Mouse (Mus musculus): ENCODE results near the gene Ccdc137. TPM values are rescaled to one million over a fixed set of nuclear protein-coding genes. Genes with fewer than 3 reads are reported as not detected.
A peak's percentile ranks its signal among the peaks of the same experiment; 100 is the strongest.
"Not testable (repeated sequence)": the region's sequence is repeated elsewhere in the genome, so short reads cannot be mapped to it uniquely, and the experiment has no call there.

Gene Ccdc137
- 17.9 to 37.4 TPM (median 25.2 TPM) in 3 replicates for total RNA-seq (2017)

DNA sequence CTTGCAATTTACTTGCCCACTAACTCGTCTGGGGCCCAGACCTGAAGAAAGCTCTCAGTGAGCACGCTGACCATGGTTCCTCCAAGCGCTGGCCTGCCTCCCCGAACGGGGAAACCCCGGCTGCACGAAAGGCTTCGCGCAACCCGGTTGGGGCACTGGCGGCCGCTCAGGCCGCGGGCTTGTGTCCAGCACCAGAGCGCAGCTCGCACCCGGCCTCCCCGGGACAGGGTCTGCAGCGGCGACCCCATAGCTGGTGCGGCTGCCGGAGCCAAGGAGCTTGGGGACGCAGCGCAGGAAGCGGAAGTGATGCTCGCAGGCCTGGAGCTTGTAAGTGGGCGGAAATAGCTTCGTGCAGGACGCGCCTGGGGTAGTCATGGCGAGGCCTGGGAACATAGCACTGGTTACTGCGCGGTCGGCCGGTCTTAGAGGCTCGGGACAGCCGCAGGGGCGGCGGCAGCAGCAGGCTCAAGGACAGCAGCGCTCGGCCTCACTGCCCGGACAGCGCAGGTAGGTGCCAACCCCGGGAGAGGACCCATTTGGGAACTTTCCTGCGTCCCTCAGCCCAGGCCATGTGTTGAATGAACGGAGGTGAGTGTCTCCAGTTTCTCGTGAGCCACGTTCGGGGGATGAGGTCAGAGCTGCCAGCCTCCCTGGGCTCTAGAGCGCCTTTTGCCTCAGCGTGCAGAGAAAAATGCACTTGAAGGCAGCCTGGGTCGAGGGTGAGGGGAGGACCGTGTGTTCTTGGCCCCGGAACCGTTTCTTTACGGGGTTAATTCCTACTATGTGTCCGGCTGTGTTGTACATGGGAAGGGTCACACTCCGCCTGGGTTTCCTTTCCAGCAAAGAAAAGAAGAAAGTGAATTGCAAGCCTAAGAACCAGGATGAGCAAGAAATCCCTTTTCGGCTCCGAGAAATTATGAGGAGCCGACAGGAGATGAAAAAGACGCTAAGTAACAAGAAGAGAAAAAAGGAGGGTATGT lies at the start of gene Ccdc137, which contains the start of gene Oxld1:
Gene Ccdc137, plus strand, starts transcription at position 344 of the 980 bp plus-strand sequence.
Gene Oxld1, minus strand, starts transcription at position 297 of the 980 bp plus-strand sequence.
- ATAC-seq (replicated peaks; ENCODE audit: insufficient number of reproducible peaks, low FRiP score, low TSS enrichment, poor library complexity, severe bottlenecking), result peak; percentile 93

DNA sequence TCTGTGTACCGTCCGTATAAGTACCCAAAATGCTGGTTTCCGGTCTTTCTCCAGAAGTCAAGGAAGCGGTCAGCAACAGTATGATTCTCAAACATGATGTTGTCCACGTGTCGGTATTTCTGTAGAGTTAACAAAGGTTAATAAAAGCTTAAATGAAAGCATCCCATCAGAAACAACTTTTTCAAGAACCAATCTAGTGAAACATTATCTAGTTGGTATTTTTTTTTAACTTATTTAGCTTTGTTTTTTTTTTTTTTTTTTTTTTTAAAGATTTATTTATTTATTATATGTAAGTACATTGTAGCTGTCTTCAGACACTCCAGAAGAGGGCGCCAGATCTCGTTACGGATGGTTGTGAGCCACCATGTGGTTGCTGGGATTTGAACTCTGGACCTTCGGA lies 44.3 kb upstream of the Ccdc137 start:
- ATAC-seq (replicated peaks; ENCODE audit: insufficient number of reproducible peaks, low FRiP score, low TSS enrichment, poor library complexity, severe bottlenecking), result not testable (repeated sequence)

DNA sequence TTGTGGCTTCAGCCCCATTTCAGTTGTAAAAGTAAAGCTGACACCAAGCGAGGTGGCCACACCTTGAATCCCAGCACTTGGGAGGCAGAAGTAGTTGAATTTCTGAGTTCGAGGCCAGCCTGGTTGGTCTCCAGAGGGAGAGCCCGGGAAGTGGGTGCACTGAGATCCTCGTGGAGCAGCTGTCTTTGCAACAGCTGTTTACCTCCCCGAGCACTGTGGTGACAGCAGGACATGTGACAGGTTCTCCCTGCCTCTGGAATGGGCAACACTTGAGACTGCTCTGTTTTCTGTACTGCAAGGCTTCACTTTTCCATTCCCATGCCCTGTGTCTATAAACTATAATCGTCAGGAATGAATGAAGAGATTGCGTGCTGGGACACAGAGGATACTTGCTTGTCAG lies 40.1 kb upstream of the Ccdc137 start:
- no peak for ATAC-seq (replicated peaks; ENCODE audit: insufficient number of reproducible peaks, low FRiP score, low TSS enrichment, poor library complexity, severe bottlenecking)

DNA sequence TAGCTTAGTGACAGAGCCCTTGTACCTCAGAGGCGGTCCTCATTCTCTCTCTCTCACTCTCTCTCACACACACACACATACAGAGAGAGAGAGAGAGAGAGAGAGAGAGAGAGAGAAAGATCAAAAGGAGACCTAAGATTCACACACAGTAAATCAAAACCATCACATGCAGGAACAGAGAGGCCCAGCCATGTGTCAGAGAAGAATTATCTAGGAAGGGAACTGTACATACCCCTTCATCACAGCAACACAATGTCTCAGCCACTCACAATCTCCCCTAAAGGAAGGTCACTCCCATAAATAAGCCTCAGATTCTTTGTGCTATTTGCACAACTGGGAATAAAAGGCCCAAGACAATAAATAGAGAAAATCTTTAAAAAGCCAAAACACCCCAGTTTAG lies 39.3 kb upstream of the Ccdc137 start:
- no peak for ATAC-seq (replicated peaks; ENCODE audit: insufficient number of reproducible peaks, low FRiP score, low TSS enrichment, poor library complexity, severe bottlenecking)

DNA sequence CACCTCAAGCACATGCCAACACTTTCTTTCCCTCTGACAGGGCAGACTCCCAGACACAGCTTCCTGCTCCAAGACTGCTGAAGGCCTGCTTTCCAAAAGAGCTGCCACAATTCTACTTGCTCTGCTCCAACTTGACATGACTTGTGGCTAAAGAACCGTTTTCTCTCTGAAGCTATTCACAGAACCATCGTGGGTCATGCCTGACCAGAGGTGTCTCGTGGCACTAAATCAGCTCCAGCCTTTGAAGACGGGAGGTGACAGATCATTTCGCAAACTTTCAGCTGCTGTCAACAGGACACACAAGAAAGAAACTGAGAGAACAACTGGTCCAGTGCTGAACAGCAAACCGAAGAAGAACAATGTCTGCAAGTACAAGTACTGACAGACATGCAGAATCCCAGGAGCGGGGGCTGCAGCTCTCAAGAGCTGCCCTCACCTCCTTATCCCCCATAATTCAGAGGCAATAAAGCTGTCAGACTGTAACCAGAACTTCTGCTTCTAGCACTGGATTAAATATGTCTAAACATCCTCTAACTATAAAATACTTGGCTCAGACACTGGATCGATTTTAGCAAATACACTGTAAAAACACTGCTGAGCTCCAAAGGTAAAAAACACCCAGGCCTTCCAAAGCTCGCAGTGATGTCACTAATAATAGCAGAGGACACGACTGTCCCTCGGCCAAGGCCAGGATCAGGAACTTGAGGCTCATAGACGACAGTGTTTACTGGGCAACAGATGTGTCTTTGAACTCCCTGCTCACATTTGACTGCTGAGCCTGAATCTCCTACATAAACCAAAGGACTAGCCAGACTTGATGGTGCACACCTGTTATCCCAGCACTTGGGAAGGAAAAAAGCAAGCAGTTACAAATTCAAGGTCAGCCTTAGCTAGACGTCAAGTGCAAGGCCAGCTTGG lies 35.0 kb upstream of the Ccdc137 start:
- ATAC-seq (replicated peaks; ENCODE audit: insufficient number of reproducible peaks, low FRiP score, low TSS enrichment, poor library complexity, severe bottlenecking), result no peak

DNA sequence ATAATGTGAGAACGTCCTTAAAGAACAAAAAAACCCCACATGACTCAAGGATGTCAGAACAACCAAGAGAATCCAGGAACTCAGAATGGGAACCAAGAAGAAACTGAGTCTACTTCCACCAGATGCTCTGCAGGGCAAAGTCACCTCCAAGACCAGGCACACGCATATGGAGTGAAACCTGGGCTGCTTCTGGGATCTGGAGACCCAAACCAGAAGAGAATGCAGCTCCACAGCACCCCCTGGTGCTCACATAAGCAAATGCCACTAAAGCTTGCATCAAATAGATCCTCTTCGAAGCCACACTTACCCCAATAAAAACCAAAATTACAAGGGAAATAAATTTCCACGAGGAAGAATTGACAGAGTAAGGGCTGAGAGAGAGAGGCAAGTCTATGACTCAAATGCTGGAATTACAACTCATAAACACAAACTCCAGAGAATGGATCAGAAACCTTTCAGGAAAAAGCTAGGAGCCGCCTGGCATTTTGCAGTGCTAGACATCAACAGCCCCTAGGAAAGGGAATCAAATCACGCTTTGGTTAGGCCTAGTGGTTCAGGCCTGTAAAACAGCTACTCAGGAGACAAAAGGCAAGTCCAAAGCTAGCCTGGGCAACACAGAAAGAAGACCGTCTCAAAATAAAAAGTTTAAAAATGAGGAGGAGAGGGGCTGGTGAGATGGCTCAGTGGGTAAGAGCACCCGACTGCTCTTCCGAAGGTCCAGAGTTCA lies 34.2 kb upstream of the Ccdc137 start:
- no peak for ATAC-seq (replicated peaks; ENCODE audit: insufficient number of reproducible peaks, low FRiP score, low TSS enrichment, poor library complexity, severe bottlenecking)

DNA sequence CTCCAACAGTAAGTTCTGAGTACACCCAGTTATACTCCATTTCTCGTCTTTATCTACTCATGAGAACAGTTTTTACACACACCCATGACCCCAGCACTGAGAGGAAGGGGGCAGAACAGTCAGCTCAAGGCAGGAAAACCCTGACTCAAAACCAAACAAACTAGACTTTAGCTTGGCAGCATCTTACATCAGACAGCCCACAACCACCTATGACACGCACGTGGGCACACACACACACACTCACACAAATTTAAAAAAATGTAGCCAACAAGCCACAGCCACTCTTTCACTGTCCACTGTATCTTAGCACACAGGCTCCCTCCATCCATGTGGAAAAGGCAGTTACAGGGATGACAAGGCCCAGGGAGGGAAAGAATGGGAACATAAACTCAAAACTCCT lies 31.2 kb upstream of the Ccdc137 start:
- ATAC-seq (replicated peaks; ENCODE audit: insufficient number of reproducible peaks, low FRiP score, low TSS enrichment, poor library complexity, severe bottlenecking), result no peak

DNA sequence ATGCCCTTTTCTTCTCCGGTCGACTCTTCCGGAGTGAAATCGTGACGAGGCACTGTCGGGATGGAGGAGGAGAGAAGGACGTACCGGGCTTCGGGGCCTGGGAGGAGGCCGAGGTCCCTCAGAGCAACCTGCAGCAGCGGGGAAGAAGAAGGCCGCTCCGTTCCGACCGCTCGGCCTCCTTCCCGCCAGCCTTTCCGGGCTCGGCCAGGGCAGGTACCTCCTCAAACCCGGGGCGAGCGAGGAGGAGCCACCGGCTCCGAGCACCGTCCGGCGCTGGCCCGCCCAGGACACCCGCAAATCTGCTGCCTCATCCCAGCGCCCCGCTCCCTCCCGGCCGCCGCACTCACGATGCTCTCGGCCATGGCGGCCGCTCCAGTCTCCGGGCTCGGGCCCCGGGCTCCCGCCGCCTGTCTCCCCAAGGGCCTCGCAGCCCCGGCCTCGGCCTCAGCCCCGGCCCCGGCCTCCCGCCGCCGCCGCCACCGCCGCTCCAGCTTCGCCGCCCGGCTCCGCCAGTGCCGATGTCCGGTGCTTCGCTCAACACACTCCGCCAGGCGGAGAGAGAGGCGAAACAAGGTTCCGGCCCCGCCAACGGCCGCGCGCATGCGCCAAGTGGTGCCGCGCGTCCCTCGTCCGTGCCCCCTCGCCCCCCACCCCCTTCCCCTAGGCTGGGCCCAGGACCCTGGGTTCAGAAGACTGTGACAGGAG lies 20.6 kb upstream of the Ccdc137 start, which contains the start of gene Nploc4:
Gene Nploc4, minus strand, starts transcription at position 557 of the 705 bp plus-strand sequence.
- ATAC-seq (replicated peaks; ENCODE audit: insufficient number of reproducible peaks, low FRiP score, low TSS enrichment, poor library complexity, severe bottlenecking), result peak; percentile 77

DNA sequence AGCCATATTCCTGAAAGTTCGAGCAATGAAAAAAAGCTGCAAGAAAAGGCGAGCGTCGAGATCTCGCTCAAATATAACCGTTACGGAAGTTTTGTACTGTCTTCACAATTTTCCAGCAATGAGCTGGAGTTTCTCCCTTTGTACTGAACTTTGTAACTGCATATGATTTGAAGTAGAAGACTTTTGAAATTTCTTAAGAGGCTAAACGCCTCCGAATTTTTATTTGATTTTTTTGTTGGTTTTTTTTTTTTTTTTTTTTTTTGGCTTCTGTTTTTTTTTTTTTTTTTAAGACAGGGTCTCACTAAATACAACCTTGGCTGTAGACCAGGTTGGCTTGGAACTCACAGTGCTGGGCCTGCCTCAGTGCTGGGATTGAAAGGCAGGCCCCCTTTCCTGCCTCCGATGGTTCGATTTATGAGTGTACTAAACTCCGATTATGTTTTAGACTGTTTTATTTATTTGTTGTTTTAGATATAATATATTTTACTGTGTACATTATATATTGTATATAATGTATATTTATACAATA lies 20.0 kb upstream of the Ccdc137 start:
- ATAC-seq (replicated peaks; ENCODE audit: insufficient number of reproducible peaks, low FRiP score, low TSS enrichment, poor library complexity, severe bottlenecking), result no peak

DNA sequence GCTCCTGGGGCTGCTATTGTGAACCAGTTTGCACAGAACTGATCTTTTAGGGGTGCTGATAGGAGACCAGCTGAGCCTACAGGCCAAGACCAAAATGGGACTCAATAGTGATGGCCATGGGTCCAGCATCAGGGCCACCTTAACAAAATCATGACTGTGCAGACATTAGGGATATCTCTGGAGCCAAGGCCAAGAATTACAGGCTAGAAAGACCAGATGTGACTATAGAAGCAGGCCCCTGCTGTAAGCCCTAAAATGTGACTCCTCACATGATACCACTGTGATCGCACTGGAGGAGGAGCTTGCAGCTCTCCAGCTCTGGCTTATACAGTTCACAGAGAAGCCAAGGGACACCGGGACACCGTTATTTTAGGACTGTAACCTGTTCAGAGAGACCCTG lies 15.6 kb upstream of the Ccdc137 start, which contains the start of gene Tspan10:
Gene Tspan10, plus strand, starts transcription at position 301 of the 400 bp plus-strand sequence.
- no peak for ATAC-seq (replicated peaks; ENCODE audit: insufficient number of reproducible peaks, low FRiP score, low TSS enrichment, poor library complexity, severe bottlenecking)

DNA sequence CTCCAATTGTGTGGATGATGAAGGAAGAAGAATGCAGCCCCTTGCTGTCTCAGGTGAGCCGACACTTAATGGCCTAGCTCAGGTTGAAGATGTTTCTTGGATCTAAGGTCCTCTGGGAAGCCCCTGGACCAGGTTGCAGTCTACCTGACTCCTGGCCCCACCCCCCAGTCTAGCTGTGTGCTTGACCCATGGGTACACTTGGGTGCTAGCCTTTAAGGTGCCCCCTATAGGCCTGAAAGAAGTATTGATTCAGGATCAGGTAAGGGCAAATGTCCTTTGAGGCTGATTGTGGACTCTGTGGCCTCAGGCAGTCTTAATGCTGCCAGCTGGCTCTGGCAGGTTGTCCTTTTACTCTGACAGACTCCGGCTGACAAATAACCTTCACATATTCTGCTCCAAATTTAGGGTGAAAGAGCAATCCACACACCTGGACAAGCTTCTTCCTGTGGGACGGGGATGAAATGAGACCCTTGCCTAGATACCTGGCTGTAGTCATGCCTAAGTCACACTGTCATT lies 15.1 kb upstream of the Ccdc137 start:
- ATAC-seq (replicated peaks; ENCODE audit: insufficient number of reproducible peaks, low FRiP score, low TSS enrichment, poor library complexity, severe bottlenecking), result no peak

DNA sequence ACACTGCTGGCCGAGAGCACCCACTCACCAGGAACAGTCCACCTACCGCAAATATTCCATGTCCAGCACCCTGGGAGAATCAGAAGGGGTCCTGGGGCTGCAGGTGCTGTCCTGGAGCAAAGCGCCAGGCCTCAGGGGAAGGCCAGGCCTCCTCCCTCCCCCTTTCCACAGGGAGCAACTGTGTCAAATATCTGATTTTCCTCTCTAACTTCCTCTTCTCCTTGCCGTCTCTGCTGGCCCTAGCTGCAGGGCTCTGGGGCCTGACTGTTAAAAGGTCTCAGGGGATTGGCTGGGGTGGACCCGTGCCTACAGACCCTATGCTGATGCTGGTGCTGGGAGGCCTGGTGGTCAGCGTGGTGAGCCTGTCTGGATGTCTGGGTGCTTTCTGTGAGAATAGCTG lies 13.8 kb upstream of the Ccdc137 start:
- no peak for ATAC-seq (replicated peaks; ENCODE audit: insufficient number of reproducible peaks, low FRiP score, low TSS enrichment, poor library complexity, severe bottlenecking)

DNA sequence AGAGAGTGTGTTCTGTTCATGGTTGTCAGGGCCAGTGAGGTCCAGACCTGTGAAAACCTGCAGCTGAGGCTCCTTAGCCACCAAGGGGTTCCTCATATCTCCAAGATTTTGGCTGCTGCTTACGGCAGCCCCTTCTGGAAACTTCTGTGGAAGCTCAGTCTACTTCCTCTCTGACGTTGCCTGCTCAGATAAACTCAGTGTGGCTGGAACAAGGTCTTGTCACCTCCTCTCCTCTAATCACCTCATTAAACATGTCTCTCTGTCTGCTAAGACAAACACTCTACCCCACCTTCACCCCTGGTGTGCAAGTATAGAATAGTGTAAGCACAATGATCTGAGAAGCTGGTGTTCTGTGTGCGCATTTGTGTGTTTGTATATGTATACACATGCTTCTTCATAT lies 12.4 kb upstream of the Ccdc137 start:
- no peak for ATAC-seq (replicated peaks; ENCODE audit: insufficient number of reproducible peaks, low FRiP score, low TSS enrichment, poor library complexity, severe bottlenecking)

DNA sequence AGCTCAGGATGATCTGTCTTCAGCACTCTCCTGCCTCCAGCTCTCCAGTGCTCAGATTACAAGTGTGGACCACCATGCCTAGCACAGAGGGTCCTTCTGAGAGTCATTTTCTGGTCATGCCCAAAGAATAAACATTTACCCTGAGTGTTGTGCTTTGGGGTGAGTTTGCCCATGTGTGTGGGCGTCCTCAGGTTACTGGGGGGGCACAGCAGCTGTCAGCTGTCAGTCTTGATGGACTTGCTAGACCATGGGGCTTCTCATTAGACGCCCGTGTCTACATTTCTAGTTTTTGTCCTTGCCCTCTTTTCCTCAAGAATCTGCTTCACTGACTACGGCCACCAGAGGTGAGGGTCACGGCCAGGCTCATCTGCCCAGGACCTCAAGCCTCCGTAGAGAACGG lies 10.7 kb upstream of the Ccdc137 start:
- ATAC-seq (replicated peaks; ENCODE audit: insufficient number of reproducible peaks, low FRiP score, low TSS enrichment, poor library complexity, severe bottlenecking), result no peak

DNA sequence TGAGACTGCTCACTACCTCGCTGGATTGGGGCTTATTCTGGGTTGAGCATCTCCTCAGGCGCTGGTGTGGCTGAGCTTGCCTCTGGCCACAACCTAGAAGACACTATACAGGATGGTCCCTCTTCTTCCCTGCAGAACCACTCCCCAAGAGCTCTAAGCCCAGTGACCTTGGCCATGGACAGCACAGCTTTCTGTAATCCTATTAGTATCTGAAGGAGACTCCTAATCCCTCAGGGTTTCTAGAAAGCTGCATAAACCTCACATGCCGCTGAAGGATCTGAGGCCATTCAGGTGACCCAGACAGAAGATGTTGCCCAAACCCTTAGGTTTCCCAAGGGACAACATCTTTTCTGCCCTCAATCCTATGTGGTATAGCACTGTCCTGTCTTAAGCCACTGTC lies 5.7 kb upstream of the Ccdc137 start:
- ATAC-seq (replicated peaks; ENCODE audit: insufficient number of reproducible peaks, low FRiP score, low TSS enrichment, poor library complexity, severe bottlenecking), result no peak

DNA sequence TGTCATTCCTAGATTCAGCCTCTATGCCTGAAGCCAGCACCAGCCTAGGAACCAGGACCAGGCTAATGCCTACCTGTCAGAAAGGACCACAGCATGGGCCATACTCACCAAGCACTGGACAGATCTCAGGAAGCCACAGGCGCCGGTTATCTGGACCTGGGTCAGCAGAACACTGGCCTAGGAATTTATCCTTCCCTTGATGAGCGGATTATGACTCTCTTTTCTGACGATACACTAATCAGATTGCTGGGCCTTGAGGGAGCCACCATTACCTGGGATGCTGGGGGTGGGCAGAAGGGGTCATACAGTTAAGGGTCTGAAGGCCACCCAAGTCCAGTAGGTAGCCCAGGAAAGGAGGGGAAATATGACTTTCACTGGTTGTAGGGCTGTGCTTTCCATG lies 4.6 kb upstream of the Ccdc137 start, which contains the start of gene Pde6g:
Gene Pde6g, minus strand, starts transcription at position 195 of the 400 bp plus-strand sequence.
- no peak for ATAC-seq (replicated peaks; ENCODE audit: insufficient number of reproducible peaks, low FRiP score, low TSS enrichment, poor library complexity, severe bottlenecking)

DNA sequence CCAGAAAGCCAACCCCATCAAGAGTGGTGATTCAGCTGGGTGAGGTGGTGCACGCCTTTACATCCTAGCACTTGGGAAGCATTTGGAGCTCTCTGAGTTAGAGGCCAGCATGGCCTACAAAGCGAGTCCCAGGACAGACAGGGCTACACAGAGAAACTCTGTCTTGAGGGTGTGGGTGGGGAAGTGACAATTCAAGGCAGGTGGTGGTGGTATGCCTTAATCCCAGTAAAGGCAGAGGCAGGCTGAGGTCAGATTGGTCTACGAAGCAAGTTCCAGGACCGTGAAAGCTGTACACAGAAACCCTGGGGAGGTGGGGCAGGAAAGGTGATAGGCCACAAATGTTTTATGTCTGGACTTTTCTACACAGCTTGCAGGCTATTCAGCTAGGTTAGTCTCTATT lies 3.0 kb upstream of the Ccdc137 start:
- ATAC-seq (replicated peaks; ENCODE audit: insufficient number of reproducible peaks, low FRiP score, low TSS enrichment, poor library complexity, severe bottlenecking), result no peak

All from monocyte, adult 5-6 weeks (primary cell).